Mouse (Mus musculus) heart, postnatal 4 days (tissue): ENCODE results near the gene 4933415A04Rik. TPM values are rescaled to one million over a fixed set of nuclear protein-coding genes. Genes with fewer than 3 reads are reported as not detected.

Experiments used
- DNase-seq: peaks from one replicate; pipeline ENCODE4 v3.0.0; 2021
- total RNA-seq, 2 experiments: library from RNA; stranded (reverse); gene quantifications; 2 replicates each; pipeline ENCODE4 v1.2.3; 2021

4933415A04Rik gene
- total RNA-seq, 2 experiments from 2014 or later: 3.3 to 3.8 TPM

GRCm38 (mm10) chr11:43575061-43575375, 11.8 kb upstream of the 4933415A04Rik start:
- no peak for DNase-seq

- no peak for DNase-seq
Measured at GRCm38 (mm10) chr11:43575376-43576151, 11.3 kb upstream of the 4933415A04Rik start.

- DNase-seq: no peak
Measured at GRCm38 (mm10) chr11:43577713-43578478, 8.9 kb upstream of the 4933415A04Rik start.

GRCm38 (mm10) chr11:43585211-43586005, 1.4 kb upstream of the 4933415A04Rik start:
- DNase-seq: no peak

- no peak for DNase-seq
Measured at GRCm38 (mm10) chr11:43589530-43590072, 2.8 kb downstream of the 4933415A04Rik start.

GRCm38 (mm10) chr11:43601440-43601839, 14.6 kb downstream of the 4933415A04Rik start, which contains the start of gene Fabp6:
Fabp6 (minus strand) TSS chr11:43601540.
- DNase-seq: no peak

GRCm38 (mm10) chr11:43604207-43604606, 17.4 kb downstream of the 4933415A04Rik start:
- no peak for DNase-seq

- DNase-seq: no peak
Measured at GRCm38 (mm10) chr11:43604891-43605290, 18.1 kb downstream of the 4933415A04Rik start.

GRCm38 (mm10) chr11:43605859-43606258, 19.0 kb downstream of the 4933415A04Rik start:
- DNase-seq: no peak

- no peak for DNase-seq
Measured at GRCm38 (mm10) chr11:43608440-43608839, 21.6 kb downstream of the 4933415A04Rik start.

- DNase-seq: no peak
Measured at GRCm38 (mm10) chr11:43610006-43610661, 23.3 kb downstream of the 4933415A04Rik start.

GRCm38 (mm10) chr11:43610662-43611033, 23.8 kb downstream of the 4933415A04Rik start:
- DNase-seq: no peak

- DNase-seq: peak; percentile 90
Measured at GRCm38 (mm10) chr11:43612834-43613488, 26.1 kb downstream of the 4933415A04Rik start.

GRCm38 (mm10) chr11:43617924-43618323, 31.1 kb downstream of the 4933415A04Rik start:
- DNase-seq: peak; percentile 79

- peak; percentile 48 for DNase-seq
Measured at GRCm38 (mm10) chr11:43618403-43618802, 31.6 kb downstream of the 4933415A04Rik start.

- DNase-seq: no peak
Measured at GRCm38 (mm10) chr11:43621769-43622168, 34.9 kb downstream of the 4933415A04Rik start.

- no peak for DNase-seq
Measured at GRCm38 (mm10) chr11:43624341-43624740, 37.5 kb downstream of the 4933415A04Rik start.

GRCm38 (mm10) chr11:43626300-43626926, 39.6 kb downstream of the 4933415A04Rik start:
- DNase-seq: peak; percentile 74

GRCm38 (mm10) chr11:43626927-43627645, 40.2 kb downstream of the 4933415A04Rik start:
- DNase-seq: no peak

- no peak for DNase-seq
Measured at GRCm38 (mm10) chr11:43631645-43632044, 44.8 kb downstream of the 4933415A04Rik start.
